Mouse (Mus musculus): ENCODE data around the gene Zcchc4.

DNA sequence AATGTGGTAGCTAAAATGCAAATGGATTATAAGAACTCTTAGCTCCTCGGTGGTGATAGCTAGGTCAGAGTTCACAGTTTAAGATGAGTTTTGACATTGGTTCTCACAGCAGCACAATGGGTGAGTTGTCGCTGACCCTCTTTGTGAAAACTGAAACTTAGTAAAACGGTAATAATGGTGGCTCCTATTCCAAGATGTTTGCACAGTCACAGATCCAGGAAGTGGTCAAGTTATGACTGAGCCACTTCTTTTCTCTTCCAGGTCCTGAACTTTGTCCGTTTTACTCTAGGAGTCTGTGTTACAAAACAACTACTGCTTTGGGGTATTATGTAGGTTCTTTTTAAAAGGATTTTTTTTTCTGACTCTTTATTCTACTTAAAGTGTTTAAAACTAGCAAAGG lies 32.0 kb upstream of the Zcchc4 start:
- no peak for TF ChIP-seq CTCF (IDR thresholded peaks at IDR 0.05; ENCODE audit: low read depth, low read length)
- no peak for TF ChIP-seq POLR2A (IDR thresholded peaks at IDR 0.05; ENCODE audit: insufficient read depth, low read length)
- no peak for TF ChIP-seq EP300 (IDR thresholded peaks at IDR 0.05; ENCODE audit: insufficient read depth, low read depth, low read length)

All from ES-Bruce4 (cell line).